Mouse (Mus musculus): ENCODE measurements around the gene Prkd2. TPM values are rescaled to one million over a fixed set of nuclear protein-coding genes. Genes with fewer than 3 reads are reported as not detected.

The Prkd2 gene
- polyA plus RNA-seq, 1 experiment from 2014 or later: 12.8 TPM

DNA sequence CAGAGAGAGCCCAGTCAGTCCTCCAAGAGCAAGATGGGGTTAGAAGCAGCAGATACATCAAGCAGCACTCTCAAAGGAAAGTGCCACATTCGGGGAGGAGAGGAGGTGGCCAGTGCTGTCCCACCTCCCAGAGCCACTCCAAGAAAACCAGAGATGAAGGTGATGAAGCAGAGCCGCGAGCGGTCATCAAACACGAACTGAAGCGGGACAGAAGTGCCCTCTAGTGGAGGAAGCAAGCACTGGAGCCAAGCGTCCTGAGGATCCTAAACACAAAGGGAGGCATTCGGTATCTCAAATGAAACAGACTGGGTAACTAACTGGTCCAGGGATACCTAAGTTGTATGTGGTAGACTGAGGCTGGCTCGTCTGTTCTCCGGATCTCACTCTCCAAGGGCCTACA is 33.0 kb upstream of the Prkd2 start:
- no peak for ATAC-seq (replicated peaks; ENCODE audit: low FRiP score, low read depth)
- WGBS: 23% methylated on average over 10 of the region's 10 CpGs
- peaks cover 14% of the 10 kb centered on the region; the same call in 1 of the 2 replicates for H3K36me3 ChIP-seq (ENCODE audit: insufficient read depth, low read length)

DNA sequence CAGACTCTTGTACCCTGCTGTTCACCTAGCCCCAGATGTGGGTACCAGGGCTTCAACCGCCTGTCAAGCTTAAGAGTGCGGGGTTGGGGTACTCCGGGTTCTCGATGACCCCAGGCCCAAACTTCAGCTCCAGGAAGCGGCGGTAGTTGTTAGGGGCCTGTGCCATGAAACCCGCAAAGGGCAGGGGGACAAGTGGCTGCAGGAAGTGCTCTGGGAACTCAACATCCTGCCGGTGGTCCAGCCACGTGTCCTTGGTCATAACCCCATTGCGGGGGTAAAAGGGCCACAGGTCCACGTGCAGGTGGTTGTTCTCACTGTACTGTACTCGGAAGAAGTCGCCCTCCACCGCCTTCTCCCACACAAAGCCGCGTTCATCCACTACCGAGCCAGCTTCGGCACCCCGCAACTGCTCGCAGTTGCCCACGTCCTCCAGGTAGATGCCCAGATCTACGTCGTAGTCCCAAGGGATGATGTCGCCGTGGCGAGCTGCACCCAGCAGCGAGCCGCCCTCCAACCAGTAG is 32.2 kb upstream of the Prkd2 start:
- 53% methylated on average over 28 of the region's 28 CpGs for WGBS
- H3K27ac ChIP-seq: no peak overlapping the region
- no peak for TF ChIP-seq CTCF (IDR thresholded peaks at IDR 0.05; ENCODE audit: low read depth)
- H3K27me3 ChIP-seq (ENCODE audit: insufficient read depth, low read length): no peaks in the 10 kb centered on the region
- H3K9ac ChIP-seq (ENCODE audit: low read depth, low read length): 0 out of 2 replicates have a peak overlapping the region, but pooled peaks have one; percentile 48
- DNase-seq (ENCODE audit: low spot score): no peak
- H3K4me2 ChIP-seq (ENCODE audit: low read length): peak overlapping the region; percentile 74
- peaks cover 10% of the 10 kb centered on the region for H3K4me1 ChIP-seq (replicated peaks; ENCODE audit: insufficient read depth, low read length)
- peaks cover 14% of the 10 kb centered on the region; the same call in 1 of the 2 replicates for H3K36me3 ChIP-seq (ENCODE audit: insufficient read depth, low read length)
- ATAC-seq (replicated peaks; ENCODE audit: low FRiP score, low read depth): no peak
- peak overlapping the region; percentile 25; the same call in 1 of the 2 replicates for H3K4me3 ChIP-seq (replicated peaks; ENCODE audit: low read depth, low read length)
- H3K9me3 ChIP-seq (replicated peaks; ENCODE audit: low read length): no peaks in the 10 kb centered on the region

More for the DNA sequence above, 33.0 kb upstream of the Prkd2 start:
- Histone ChIP-seq H3K4me2 (ENCODE audit: low read length) (no peak overlapping the region), H3K27me3 (ENCODE audit: insufficient read depth, low read length) (no peaks in the 10 kb centered on the region), H3K4me1 (replicated peaks; ENCODE audit: insufficient read depth, low read length) (peaks cover 10% of the 10 kb centered on the region), H3K4me3 (replicated peaks; ENCODE audit: low read depth, low read length) (no peak overlapping the region), H3K9ac (ENCODE audit: low read depth, low read length) (no peak overlapping the region), H3K27ac (no peak overlapping the region), H3K9me3 (replicated peaks; ENCODE audit: low read length) (no peaks in the 10 kb centered on the region)
- DNase-seq (ENCODE audit: low spot score): peak; percentile 85
- TF ChIP-seq CTCF (IDR thresholded peaks at IDR 0.05; ENCODE audit: low read depth): peak; percentile 88

DNA sequence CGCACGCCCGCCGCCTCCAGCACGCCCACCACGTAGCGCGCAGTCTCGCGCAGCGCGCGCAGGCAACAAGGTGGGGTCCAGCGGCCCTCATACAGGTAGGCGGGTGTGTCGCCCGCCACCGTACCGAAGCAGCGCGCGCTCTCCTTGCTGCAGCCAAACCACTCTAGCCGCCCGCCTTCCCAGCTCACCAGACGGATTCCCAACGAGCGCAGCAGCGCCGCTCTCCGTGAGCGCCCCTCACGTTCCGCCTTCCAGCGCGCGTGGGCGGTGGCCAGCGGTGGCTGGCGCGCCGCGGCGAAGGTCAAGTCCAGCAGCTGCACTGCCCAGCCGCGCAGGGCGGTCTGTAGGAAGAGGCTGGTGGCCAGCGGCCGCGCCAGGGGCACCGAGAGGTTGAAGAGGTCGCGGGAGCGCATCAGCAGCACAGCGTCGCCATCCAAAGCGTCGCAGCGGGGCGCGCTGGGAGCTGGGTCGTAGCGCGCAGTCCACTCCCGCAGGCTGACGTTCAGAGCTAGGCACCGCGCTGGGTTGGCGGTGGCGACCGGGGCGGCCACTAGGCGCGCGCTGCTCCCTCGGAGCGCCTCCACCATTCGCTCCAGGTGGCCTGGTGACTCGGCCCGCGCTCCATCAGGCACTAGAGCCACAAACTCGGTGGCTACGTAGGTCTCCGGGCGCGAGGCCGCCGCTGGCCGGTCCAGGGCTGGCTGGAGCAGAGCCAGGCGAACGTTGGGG is 31.6 kb upstream of the Prkd2 start:
- no peaks in the 10 kb centered on the region for H3K9me3 ChIP-seq (replicated peaks; ENCODE audit: low read length)
- TF ChIP-seq CTCF (IDR thresholded peaks at IDR 0.05; ENCODE audit: low read depth): peak; percentile 35; the same call in 1 of the 2 replicates
- H3K9ac ChIP-seq (ENCODE audit: low read depth, low read length): peak overlapping the region; percentile 48; the same call in 1 of the 2 replicates
- H3K4me2 ChIP-seq (ENCODE audit: low read length): peak overlapping the region; percentile 74
- H3K27me3 ChIP-seq (ENCODE audit: insufficient read depth, low read length): no peaks in the 10 kb centered on the region
- H3K4me1 ChIP-seq (replicated peaks; ENCODE audit: insufficient read depth, low read length): peaks cover 10% of the 10 kb centered on the region
- no peak overlapping the region for H3K27ac ChIP-seq
- DNase-seq (ENCODE audit: low spot score): peak; percentile 64
- ATAC-seq (replicated peaks; ENCODE audit: low FRiP score, low read depth): peak; percentile 52; the same call in 1 of the 2 replicates
- WGBS: 10% methylated on average over 89 of the region's 90 CpGs
- peaks cover 14% of the 10 kb centered on the region; the same call in 1 of the 2 replicates for H3K36me3 ChIP-seq (ENCODE audit: insufficient read depth, low read length)
- H3K4me3 ChIP-seq (replicated peaks; ENCODE audit: low read depth, low read length): peak overlapping the region; percentile 25

DNA sequence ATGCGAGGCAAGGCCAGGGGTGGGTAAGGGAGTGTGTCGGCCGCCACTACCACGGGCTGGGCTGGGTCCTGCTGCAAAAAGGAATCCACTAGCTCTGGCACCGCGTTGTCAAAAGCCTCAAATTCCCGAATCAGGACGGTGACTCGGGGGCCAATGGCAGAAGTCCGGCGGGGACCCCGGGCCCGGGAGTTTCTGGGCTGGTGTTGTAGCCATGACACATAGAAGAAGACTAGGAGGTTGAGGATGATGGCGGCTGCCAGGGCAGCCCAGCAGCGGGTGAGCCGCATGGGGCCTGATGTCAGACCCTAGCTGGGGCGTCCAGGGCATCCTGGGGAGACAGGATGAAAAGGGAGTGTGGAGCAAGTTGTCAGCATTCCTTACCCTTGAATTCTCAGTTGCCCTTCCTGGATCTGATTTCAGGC is 31.0 kb upstream of the Prkd2 start:
- DNase-seq (ENCODE audit: low spot score) (no peak), ATAC-seq (replicated peaks; ENCODE audit: low FRiP score, low read depth) (no peak)
- Histone ChIP-seq H3K9me3 (replicated peaks; ENCODE audit: low read length) (no peaks in the 10 kb centered on the region), H3K27ac (no peak overlapping the region), H3K27me3 (ENCODE audit: insufficient read depth, low read length) (no peaks in the 10 kb centered on the region), H3K4me1 (replicated peaks; ENCODE audit: insufficient read depth, low read length) (peaks cover 10% of the 10 kb centered on the region), H3K4me3 (replicated peaks; ENCODE audit: low read depth, low read length) (peak overlapping the region; percentile 25; the same call in 1 of the 2 replicates), H3K36me3 (ENCODE audit: insufficient read depth, low read length) (peaks cover 11% of the 10 kb centered on the region; the same call in 1 of the 2 replicates), H3K4me2 (ENCODE audit: low read length) (peak overlapping the region; percentile 74), H3K9ac (ENCODE audit: low read depth, low read length) (no peak overlapping the region)
- 27% methylated on average over 17 of the region's 17 CpGs for WGBS
- no peak for TF ChIP-seq CTCF (IDR thresholded peaks at IDR 0.05; ENCODE audit: low read depth)

DNA sequence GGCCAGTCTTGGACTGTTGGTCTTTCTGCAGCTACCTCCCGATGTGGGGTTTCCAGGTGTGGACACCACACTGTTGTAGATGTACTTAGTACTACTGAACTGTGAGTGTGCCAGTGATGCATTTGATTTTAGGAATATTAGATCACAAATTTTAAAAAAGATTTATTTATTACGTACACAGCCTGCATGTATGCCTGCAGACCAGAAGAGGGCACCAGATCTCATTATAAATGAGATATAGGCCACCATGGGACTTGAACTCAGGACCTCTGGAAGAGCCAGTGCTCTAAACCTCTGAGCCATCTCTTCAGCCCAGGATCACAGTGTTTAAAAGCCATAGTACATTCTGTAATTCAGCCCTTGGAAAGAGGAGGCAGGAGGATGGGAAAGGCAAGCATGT is 30.2 kb upstream of the Prkd2 start:
- peaks cover 16% of the 10 kb centered on the region for H3K4me1 ChIP-seq (replicated peaks; ENCODE audit: insufficient read depth, low read length)
- H3K27me3 ChIP-seq (ENCODE audit: insufficient read depth, low read length): no peaks in the 10 kb centered on the region
- 82% methylated on average over 2 of the region's 2 CpGs for WGBS
- peak; percentile 59 for TF ChIP-seq CTCF (IDR thresholded peaks at IDR 0.05; ENCODE audit: low read depth)
- H3K4me3 ChIP-seq (replicated peaks; ENCODE audit: low read depth, low read length): no peak overlapping the region
- H3K9ac ChIP-seq (ENCODE audit: low read depth, low read length): no peak overlapping the region
- no peak overlapping the region for H3K27ac ChIP-seq
- ATAC-seq (replicated peaks; ENCODE audit: low FRiP score, low read depth): no peak
- H3K9me3 ChIP-seq (replicated peaks; ENCODE audit: low read length): no peaks in the 10 kb centered on the region
- peaks cover 11% of the 10 kb centered on the region; the same call in 1 of the 2 replicates for H3K36me3 ChIP-seq (ENCODE audit: insufficient read depth, low read length)
- H3K4me2 ChIP-seq (ENCODE audit: low read length): no peak overlapping the region
- peak; percentile 32 for DNase-seq (ENCODE audit: low spot score)

DNA sequence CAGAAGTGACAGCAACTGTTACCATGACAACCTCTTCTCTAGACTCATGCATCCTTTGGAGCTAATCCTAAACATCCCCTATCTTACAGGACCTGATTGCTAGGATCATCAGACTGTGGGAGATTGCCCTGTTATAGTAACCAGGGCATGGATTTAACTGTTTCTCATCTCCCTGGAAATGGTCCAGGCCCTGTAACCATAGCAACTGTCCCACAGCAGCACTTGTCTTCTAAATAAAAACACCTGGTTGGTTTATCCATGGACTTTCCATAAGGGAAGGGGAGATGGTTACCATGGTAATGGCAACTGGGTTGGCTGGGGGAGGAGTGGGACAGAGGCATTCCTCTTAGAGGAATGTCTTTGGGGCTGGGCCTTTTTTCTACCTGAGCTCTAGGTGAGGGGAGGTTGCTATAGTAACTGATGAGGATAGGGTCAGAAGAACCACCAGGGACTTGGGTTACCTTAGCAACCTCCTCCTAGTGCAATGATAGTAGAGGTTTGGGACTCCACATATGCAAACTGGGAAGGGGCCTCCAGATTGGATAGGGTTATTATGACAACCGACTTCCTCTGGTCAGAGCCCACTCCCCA is 27.3 kb upstream of the Prkd2 start, which contains the start of gene Strn4:
Strn4 (plus strand) TSS at position 539 of the 591 bp plus-strand sequence.
- WGBS: 0% methylated on average over 1 of the region's 1 CpGs
- H3K36me3 ChIP-seq (ENCODE audit: insufficient read depth, low read length): peaks cover 6% of the 10 kb centered on the region; the same call in 1 of the 2 replicates
- peak; percentile 40 for DNase-seq (ENCODE audit: low spot score)
- H3K4me1 ChIP-seq (replicated peaks; ENCODE audit: insufficient read depth, low read length): peaks cover 26% of the 10 kb centered on the region
- H3K27me3 ChIP-seq (ENCODE audit: insufficient read depth, low read length): no peaks in the 10 kb centered on the region
- no peak for ATAC-seq (replicated peaks; ENCODE audit: low FRiP score, low read depth)
- peak within 1 kb of the TSS; percentile 91 for H3K4me2 ChIP-seq (ENCODE audit: low read length)
- H3K27ac ChIP-seq: peak within 1 kb of the TSS; percentile 94
- no peak for TF ChIP-seq CTCF (IDR thresholded peaks at IDR 0.05; ENCODE audit: low read depth)
- peak within 1 kb of the TSS; percentile 100 for H3K4me3 ChIP-seq (replicated peaks; ENCODE audit: low read depth, low read length)
- peak within 1 kb of the TSS; percentile 100 for H3K9ac ChIP-seq (ENCODE audit: low read depth, low read length)
- no peaks in the 10 kb centered on the region for H3K9me3 ChIP-seq (replicated peaks; ENCODE audit: low read length)

Measured in kidney, postnatal 0 days (tissue).